Mouse (Mus musculus): ENCODE data around the gene Shc1. TPM values are rescaled to one million over a fixed set of nuclear protein-coding genes. Genes with fewer than 3 reads are reported as not detected.
A peak's percentile ranks its signal among the peaks of the same experiment; 100 is the strongest.

Gene Shc1
- polyA plus RNA-seq, 1 experiment from 2014 or later, result 108 TPM

DNA sequence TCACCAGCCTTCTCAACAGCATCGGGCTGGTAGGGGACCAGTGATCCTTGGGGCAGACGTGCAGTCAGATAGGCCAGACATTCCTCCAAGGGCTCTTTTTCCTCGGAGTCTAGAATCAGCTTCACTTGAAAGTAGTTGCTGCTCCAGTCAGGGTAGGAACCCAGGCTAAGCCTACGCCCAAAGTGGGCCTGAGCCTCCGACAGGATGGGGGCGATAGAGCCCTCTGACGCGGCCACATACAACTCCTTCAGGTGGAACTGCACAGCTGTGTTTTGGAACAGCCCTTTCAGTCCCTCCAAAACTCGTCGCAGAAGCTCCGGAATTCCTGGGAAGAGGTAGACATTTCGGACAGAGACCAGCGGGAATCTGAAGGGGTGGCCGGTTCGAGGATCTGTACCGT, 9.8 kb upstream of the Shc1 start:
- Histone ChIP-seq H3K36me3 (peaks cover 49% of the 10 kb centered on the region), H3K27ac (no peak overlapping the region), H3K9ac (no peak overlapping the region), H3K27me3 (no peaks in the 10 kb centered on the region), H3K4me3 (no peak overlapping the region), H3K4me2 (replicated peaks) (no peak overlapping the region), H3K9me3 (no peaks in the 10 kb centered on the region), H3K4me1 (peaks cover 8% of the 10 kb centered on the region)
- 60% methylated on average over 16 of the region's 16 CpGs for WGBS
- ATAC-seq (ENCODE audit: low FRiP score, low read depth), result no peak

DNA sequence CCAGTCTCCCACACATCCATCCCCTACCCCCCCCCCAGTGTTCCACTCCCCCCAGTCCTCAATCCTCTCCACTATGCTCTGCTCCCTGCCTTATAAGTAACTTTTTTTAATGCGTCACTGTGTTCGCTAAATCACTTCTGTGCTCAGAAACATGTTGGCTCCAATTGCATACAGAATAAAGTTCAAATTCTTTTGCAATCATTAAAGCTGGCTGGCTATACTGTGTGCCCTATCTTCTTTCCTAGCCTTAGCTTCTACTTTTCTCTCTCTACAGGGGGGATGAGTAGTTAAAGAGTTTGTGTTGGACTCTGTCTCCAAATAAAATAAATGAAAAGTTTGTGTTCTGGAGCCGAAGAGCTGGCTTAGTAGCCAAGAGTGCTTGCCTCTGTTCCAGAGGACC, 8.5 kb upstream of the Shc1 start:
- H3K9ac ChIP-seq, result no peak overlapping the region
- no peak overlapping the region for H3K4me3 ChIP-seq
- no peaks in the 10 kb centered on the region for H3K27me3 ChIP-seq
- no peaks in the 10 kb centered on the region for H3K9me3 ChIP-seq
- peaks cover 8% of the 10 kb centered on the region for H3K4me1 ChIP-seq
- no peak overlapping the region for H3K27ac ChIP-seq
- H3K36me3 ChIP-seq, result peaks cover 52% of the 10 kb centered on the region
- WGBS, result 92% methylated on average over 3 of the region's 3 CpGs
- no peak overlapping the region for H3K4me2 ChIP-seq (replicated peaks)
- no peak for ATAC-seq (ENCODE audit: low FRiP score, low read depth)

DNA sequence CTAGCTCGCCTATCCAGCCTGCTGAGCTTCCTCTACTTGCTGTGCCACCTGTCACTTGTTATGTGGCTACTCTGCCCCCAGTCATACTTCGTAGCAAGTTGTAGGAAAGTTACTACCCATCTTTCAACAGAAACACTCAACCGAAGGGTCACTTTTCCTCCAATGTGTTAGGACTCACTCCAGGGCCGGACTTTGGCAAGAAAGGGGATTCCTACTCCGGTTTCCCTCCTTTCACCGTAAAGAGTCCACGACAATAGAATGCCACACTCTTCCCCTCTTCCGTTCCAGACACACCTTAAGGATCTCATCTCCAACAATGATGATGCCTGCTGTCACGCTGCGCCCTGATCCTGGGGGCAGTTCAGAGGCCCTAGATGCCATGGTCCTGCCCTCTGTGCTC, 7.4 kb upstream of the Shc1 start:
- Histone ChIP-seq H3K27ac (no peak overlapping the region), H3K9me3 (no peaks in the 10 kb centered on the region), H3K27me3 (no peaks in the 10 kb centered on the region), H3K4me2 (replicated peaks) (peak overlapping the region; percentile 71), H3K9ac (peak overlapping the region; percentile 59), H3K36me3 (peaks cover 56% of the 10 kb centered on the region), H3K4me1 (peaks cover 8% of the 10 kb centered on the region), H3K4me3 (peak overlapping the region; percentile 50)
- WGBS, result 82% methylated on average over 10 of the region's 10 CpGs
- no peak for ATAC-seq (ENCODE audit: low FRiP score, low read depth)

DNA sequence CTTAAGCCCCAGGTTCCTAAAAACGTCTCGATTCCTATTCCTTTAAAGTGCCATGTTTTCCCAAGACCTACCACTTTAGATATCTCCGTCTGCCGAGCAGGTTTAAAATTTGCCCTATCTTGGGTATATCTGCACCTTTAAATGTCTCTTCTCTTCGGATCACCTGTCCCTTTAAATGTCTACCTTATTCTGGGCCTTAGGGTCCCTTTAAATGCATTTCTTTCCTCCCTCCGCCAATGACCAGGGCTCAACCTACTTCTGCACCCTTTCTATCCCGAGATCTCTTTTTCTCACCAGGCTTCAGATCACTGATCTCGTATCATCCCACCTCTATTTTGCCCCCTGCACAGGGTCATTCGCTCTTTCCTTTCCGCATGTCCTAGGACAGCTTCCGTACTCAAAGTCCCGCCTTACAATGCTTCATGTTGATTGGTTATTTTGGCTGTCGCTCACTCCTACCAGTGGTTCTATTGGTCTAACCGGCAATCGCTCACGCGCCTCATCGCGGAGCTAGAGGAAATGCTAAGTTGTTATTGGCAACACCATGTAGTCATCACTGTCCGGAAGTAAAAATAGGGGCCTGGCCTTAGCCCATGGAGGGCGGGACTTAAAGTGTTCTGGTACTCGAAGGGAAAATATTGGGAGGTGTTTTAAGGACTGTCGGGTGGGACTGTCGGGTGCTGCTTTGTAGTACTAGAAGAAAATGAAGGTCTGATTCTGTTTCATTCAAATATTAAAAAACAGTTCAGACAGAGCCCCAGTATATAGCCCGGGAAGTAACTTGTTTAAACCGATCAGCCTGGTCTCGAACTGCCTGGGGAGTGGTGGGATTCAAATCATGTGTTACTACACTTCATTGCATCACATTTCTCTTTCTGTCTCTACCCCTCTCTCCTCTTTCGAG, 6.5 kb upstream of the Shc1 start, which contains the start of gene Flad1:
Gene Flad1 (minus strand): TSS at position 381 of the 904 bp plus-strand sequence.
- Histone ChIP-seq H3K4me2 (replicated peaks) (peak within 1 kb of the TSS; percentile 71), H3K9ac (peak within 1 kb of the TSS; percentile 59), H3K4me3 (peak within 1 kb of the TSS; percentile 50), H3K36me3 (peaks cover 58% of the 10 kb centered on the region), H3K9me3 (no peaks in the 10 kb centered on the region), H3K4me1 (peaks cover 13% of the 10 kb centered on the region), H3K27me3 (no peaks in the 10 kb centered on the region), H3K27ac (peak within 1 kb of the TSS; percentile 67; the same call in 1 of the 2 replicates)
- peak; percentile 99 for ATAC-seq (ENCODE audit: low FRiP score, low read depth)
- whole genome bisulfite sequencing, result 6% methylated on average over 28 of the region's 28 CpGs

DNA sequence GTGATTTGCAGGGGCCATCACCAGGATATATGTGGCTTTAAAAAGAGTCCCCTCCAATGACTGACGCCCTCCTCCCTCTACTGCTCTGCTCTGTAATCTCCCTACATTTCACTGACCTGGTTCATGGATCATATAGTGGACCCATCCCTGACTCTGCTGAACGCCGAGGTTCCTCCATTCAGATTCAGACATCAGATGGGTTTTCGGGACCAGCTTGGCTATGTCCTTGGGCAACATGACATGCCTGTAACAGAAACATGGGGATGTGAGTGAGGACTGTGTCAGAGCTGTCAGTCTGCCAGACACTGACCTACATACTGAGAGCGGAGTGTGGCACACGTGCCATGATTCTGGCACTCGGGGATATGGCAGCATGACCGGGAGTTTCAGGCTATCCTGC, 2.1 kb upstream of the Shc1 start:
- 96% methylated on average over 8 of the region's 8 CpGs for WGBS
- peak overlapping the region; percentile 79 for H3K4me2 ChIP-seq (replicated peaks)

DNA sequence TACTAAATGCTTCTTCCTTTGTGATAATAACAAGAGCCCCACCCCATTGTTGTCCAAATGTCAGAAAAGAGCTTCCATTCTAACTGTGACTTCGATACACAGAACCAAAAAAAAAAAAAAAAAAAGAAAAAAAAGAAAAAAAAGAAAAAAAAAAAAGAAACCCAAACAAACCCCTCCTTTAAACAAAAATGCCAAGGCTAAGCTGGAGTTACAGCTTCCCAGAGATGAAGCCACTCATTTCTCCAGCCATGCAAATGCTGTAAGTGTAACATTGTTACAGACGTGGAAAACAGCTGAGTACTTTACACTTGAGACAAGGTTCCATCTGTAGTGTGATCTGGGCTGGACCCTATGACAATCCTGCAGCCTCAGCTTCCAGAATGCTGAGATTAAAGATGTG, 1.1 kb upstream of the Shc1 start:
- Histone ChIP-seq H3K9me3 (no peaks in the 10 kb centered on the region), H3K36me3 (peaks cover 34% of the 10 kb centered on the region), H3K27ac (peak overlapping the region; percentile 91), H3K4me1 (peaks cover 34% of the 10 kb centered on the region), H3K27me3 (no peaks in the 10 kb centered on the region), H3K9ac (peak overlapping the region; percentile 79), H3K4me2 (replicated peaks) (peak overlapping the region; percentile 79), H3K4me3 (peak overlapping the region; percentile 68)
- ATAC-seq (ENCODE audit: low FRiP score, low read depth), result no peak
- 26% methylated on average over 2 of the region's 2 CpGs for WGBS

More for the DNA sequence above, 2.1 kb upstream of the Shc1 start:
- H3K36me3 ChIP-seq, result peaks cover 34% of the 10 kb centered on the region
- H3K27ac ChIP-seq, result no peak overlapping the region
- H3K9ac ChIP-seq, result no peak overlapping the region
- ATAC-seq (ENCODE audit: low FRiP score, low read depth), result no peak
- H3K9me3 ChIP-seq, result no peaks in the 10 kb centered on the region
- H3K27me3 ChIP-seq, result no peaks in the 10 kb centered on the region
- H3K4me1 ChIP-seq, result peaks cover 26% of the 10 kb centered on the region
- H3K4me3 ChIP-seq, result peak overlapping the region; percentile 68; the same call in 1 of the 2 replicates

DNA sequence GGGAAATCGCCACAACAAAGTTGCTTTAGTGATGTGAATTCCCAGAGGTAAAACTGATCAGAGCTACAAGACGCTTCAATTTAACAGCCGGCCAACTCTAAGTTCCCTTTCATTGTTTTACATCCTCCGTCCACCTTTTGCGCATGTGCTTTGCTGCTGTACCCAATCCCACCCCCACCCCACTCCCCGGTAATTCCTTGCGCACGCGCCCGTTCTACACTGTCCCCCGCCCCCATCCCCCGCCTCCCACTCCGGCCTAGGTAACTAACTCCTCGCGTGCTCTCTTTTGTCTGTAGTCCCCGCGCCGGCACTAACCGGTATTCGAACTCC, 438 bp upstream of the Shc1 start:
- ATAC-seq (ENCODE audit: low FRiP score, low read depth), result peak; percentile 46
- no peaks in the 10 kb centered on the region for H3K9me3 ChIP-seq
- H3K9ac ChIP-seq, result peak overlapping the region; percentile 79
- H3K27ac ChIP-seq, result peak overlapping the region; percentile 91
- H3K27me3 ChIP-seq, result no peaks in the 10 kb centered on the region
- H3K4me3 ChIP-seq, result peak overlapping the region; percentile 68
- H3K4me2 ChIP-seq (replicated peaks), result peak overlapping the region; percentile 79
- peaks cover 34% of the 10 kb centered on the region for H3K36me3 ChIP-seq
- WGBS, result under 1% methylated on average over 20 of the region's 20 CpGs
- peaks cover 40% of the 10 kb centered on the region for H3K4me1 ChIP-seq

DNA sequence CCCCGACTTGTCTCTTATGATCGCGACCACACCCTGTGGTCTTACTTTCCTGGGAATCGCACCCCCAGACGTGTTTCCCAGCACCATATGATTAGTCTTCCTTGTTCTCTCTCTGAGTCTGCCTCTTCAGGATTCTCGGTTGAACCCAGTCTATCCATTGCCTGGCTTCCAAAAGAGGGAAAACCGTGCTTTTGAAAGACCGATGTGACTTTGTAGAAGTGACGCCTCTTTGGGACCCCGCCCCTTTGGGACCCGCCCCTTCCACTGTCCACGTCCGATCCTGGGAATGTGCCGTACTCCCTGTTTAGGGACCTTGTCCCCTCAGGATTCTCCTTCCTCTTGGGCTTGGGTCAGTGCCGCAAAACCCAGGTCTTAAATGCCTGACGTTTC, 613 bp downstream of the Shc1 start:
- Histone ChIP-seq H3K4me3 (peak overlapping the region; percentile 68), H3K9ac (peak overlapping the region; percentile 77), H3K9me3 (no peaks in the 10 kb centered on the region), H3K27ac (peak overlapping the region; percentile 98), H3K4me2 (replicated peaks) (peak overlapping the region; percentile 88), H3K27me3 (no peaks in the 10 kb centered on the region), H3K36me3 (peaks cover 36% of the 10 kb centered on the region), H3K4me1 (peaks cover 51% of the 10 kb centered on the region)
- peak; percentile 2; the same call in 1 of the 2 replicates for ATAC-seq (ENCODE audit: low FRiP score, low read depth)
- under 1% methylated on average over 16 of the region's 16 CpGs for WGBS

DNA sequence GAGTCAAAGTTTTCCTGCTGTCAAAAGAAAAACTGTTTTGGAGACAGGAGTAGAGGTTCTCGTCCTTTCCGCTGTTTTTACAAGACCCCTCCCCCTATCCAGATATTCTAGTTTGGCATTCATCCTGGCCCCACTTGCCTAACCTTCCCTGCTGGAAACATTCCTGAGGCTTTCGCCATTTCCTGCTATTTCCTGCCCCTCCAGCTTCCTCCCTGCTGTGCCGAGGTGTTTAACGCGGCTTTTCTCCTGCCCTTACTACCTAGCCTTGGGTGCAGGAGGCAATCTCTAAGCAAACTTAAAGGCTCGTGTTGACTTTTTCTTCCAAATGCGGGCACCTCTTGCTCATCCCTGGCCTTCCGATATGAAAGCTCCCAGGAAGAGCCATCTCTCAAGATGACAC, 1.3 kb downstream of the Shc1 start:
- peak overlapping the region; percentile 88 for H3K4me2 ChIP-seq (replicated peaks)
- no peak for ATAC-seq (ENCODE audit: low FRiP score, low read depth)
- peak overlapping the region; percentile 68 for H3K4me3 ChIP-seq
- H3K27ac ChIP-seq, result peak overlapping the region; percentile 98
- WGBS, result under 1% methylated on average over 9 of the region's 9 CpGs
- H3K9me3 ChIP-seq, result no peaks in the 10 kb centered on the region
- peak overlapping the region; percentile 77 for H3K9ac ChIP-seq
- H3K27me3 ChIP-seq, result no peaks in the 10 kb centered on the region
- H3K36me3 ChIP-seq, result peaks cover 36% of the 10 kb centered on the region
- peaks cover 51% of the 10 kb centered on the region for H3K4me1 ChIP-seq

DNA sequence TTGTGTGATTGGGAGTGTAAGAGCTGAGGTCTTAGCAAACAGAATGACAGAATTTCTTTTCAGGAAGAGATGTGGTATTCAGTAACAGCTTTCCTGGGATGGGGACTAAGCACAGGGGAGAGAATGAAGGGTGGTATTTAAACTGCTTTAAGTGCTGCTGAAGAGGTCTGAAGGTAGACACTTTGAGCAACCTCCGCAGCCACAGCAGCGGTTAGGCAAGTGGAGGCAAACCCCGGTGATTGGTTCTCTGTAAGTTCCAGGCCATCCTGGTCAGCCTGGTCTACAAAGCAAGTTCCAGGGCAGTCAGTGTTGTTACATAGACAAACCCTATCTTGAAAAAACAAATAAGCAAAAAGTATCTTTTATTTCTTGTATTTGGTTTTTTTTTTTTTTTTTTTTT, 1.7 kb downstream of the Shc1 start:
- Histone ChIP-seq H3K9me3 (no peaks in the 10 kb centered on the region), H3K27me3 (no peaks in the 10 kb centered on the region), H3K9ac (peak overlapping the region; percentile 77), H3K36me3 (peaks cover 36% of the 10 kb centered on the region), H3K27ac (peak overlapping the region; percentile 98), H3K4me1 (peaks cover 51% of the 10 kb centered on the region), H3K4me2 (replicated peaks) (peak overlapping the region; percentile 88), H3K4me3 (peak overlapping the region; percentile 68)
- WGBS, result 14% methylated on average over 3 of the region's 3 CpGs
- no peak for ATAC-seq (ENCODE audit: low FRiP score, low read depth)

DNA sequence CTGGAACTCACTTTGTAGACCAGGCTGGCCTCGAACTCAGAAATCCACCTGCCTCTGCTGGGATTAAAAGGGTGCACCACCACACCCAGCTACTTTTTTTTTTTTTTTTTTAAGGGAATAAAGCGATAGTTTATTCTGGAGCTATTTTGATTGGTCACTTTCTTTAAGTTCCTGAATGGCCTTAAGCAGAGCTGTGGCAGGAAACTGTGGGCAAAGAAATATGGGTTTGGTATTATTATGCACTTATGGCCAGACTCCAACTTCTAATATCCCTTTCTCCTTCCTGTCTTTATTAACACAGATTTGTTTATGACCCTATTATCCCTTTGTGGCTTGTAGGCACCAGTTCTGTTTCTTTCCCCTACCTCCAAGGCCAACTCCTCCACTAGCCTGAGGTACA, 2.2 kb downstream of the Shc1 start:
- no peak for ATAC-seq (ENCODE audit: low FRiP score, low read depth)
- H3K27ac ChIP-seq, result peak overlapping the region; percentile 88
- peak overlapping the region; percentile 68 for H3K4me3 ChIP-seq
- H3K9ac ChIP-seq, result peak overlapping the region; percentile 54; the same call in 1 of the 2 replicates
- H3K27me3 ChIP-seq, result no peaks in the 10 kb centered on the region
- H3K36me3 ChIP-seq, result peaks cover 36% of the 10 kb centered on the region
- peak overlapping the region; percentile 88 for H3K4me2 ChIP-seq (replicated peaks)
- 42% methylated on average over 2 of the region's 2 CpGs for WGBS
- H3K9me3 ChIP-seq, result no peaks in the 10 kb centered on the region
- peaks cover 51% of the 10 kb centered on the region for H3K4me1 ChIP-seq

DNA sequence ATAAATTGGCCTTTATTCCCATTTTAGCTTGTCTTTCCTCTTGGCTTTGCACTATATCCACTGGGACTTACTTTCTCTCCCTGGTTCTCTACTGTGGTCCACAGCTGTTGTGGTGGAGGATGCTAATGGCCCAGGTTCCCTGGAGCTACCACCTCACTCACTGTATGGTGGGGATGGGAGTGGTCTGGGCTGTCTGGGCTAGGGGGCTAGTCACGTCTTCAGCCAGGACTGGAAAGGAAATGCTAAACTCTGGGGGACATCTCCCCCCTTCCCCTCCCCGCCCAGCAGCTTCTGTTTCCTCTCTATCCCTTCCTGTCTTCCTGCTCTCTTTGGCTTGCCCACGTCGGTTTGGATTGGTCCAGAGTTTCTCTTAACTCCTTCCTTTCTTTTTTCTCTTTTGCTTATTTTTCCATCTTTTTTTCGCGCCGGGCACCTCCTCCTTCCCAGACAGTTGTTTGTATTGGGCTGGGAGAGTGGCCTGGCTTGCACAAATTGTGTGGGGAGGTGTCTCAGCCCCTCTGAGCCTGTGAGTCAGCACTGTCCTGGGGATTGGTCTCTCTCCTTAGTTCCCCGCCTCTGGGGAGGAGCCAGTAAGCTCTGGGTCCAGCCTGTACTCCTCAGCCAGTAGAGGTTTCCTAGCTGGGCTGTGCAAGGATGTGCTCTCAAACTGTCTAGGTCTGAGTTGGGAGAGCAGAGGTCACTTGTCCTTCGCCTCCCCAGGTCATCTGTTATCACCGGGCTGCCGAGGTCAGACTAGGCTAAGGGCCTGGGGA, 2.9 kb downstream of the Shc1 start:
- WGBS, result 2% methylated on average over 11 of the region's 11 CpGs
- H3K4me1 ChIP-seq, result peaks cover 50% of the 10 kb centered on the region
- H3K4me2 ChIP-seq (replicated peaks), result peak overlapping the region; percentile 88
- H3K36me3 ChIP-seq, result peaks cover 35% of the 10 kb centered on the region
- no peaks in the 10 kb centered on the region for H3K27me3 ChIP-seq
- H3K9ac ChIP-seq, result peak overlapping the region; percentile 76
- no peaks in the 10 kb centered on the region for H3K9me3 ChIP-seq
- H3K4me3 ChIP-seq, result peak overlapping the region; percentile 68
- peak; percentile 60 for ATAC-seq (ENCODE audit: low FRiP score, low read depth)
- H3K27ac ChIP-seq, result peak overlapping the region; percentile 88
